Mouse (Mus musculus): Measurements from ENCODE around the gene Fosb. TPM values are rescaled to one million over a fixed set of nuclear protein-coding genes. Genes with fewer than 3 reads are reported as not detected.

The Fosb gene
- polyA plus RNA-seq, 1 experiment from 2014 or later: 0.17 TPM

- 47% methylated on average over 14 of the region's 14 CpGs for WGBS
- no peak for ATAC-seq (ENCODE audit: insufficient read depth, low FRiP score, low read depth)
These were observed 6.8 kb upstream of the Fosb start for GRCm38 (mm10) chr7:19316451-19317161.

GRCm38 (mm10) chr7:19314033-19314432 lies 4.2 kb upstream of the Fosb start:
- H3K36me3 ChIP-seq: no peaks in the 10 kb centered on the region
- H3K27ac ChIP-seq: no peak overlapping the region
- no peak overlapping the region for H3K4me2 ChIP-seq
- 0 out of 2 replicates have a peak, but pooled peaks cover 10% of the 10 kb centered on the region for H3K27me3 ChIP-seq (replicated peaks)
- no peaks in the 10 kb centered on the region for H3K9me3 ChIP-seq
- WGBS: 41% methylated on average over 5 of the region's 5 CpGs
- no peak overlapping the region for H3K9ac ChIP-seq
- no peak overlapping the region for H3K4me3 ChIP-seq (replicated peaks)
- H3K4me1 ChIP-seq: peaks cover 11% of the 10 kb centered on the region; the same call in 1 of the 2 replicates
- ATAC-seq (ENCODE audit: insufficient read depth, low FRiP score, low read depth): no peak

More at GRCm38 (mm10) chr7:19316451-19317161, 6.8 kb upstream of the Fosb start:
- Histone ChIP-seq H3K4me3 (replicated peaks) (no peak overlapping the region), H3K4me1 (peaks cover 16% of the 10 kb centered on the region), H3K9me3 (no peaks in the 10 kb centered on the region), H3K27me3 (replicated peaks) (0 out of 2 replicates have a peak, but pooled peaks cover 10% of the 10 kb centered on the region), H3K27ac (no peak overlapping the region), H3K36me3 (no peaks in the 10 kb centered on the region), H3K9ac (no peak overlapping the region), H3K4me2 (no peak overlapping the region)

- Histone ChIP-seq H3K27ac (no peak overlapping the region), H3K27me3 (replicated peaks) (peaks cover 14% of the 10 kb centered on the region), H3K9ac (no peak overlapping the region), H3K4me3 (replicated peaks) (no peak overlapping the region), H3K4me1 (peaks cover 21% of the 10 kb centered on the region), H3K36me3 (no peaks in the 10 kb centered on the region), H3K4me2 (no peak overlapping the region), H3K9me3 (no peaks in the 10 kb centered on the region)
- 29% methylated on average over 4 of the region's 4 CpGs for WGBS
- ATAC-seq (ENCODE audit: insufficient read depth, low FRiP score, low read depth): no peak
These were observed 2.1 kb upstream of the Fosb start for GRCm38 (mm10) chr7:19311991-19312390.

- Histone ChIP-seq H3K36me3 (no peaks in the 10 kb centered on the region), H3K27me3 (replicated peaks) (peaks cover 35% of the 10 kb centered on the region), H3K9me3 (no peaks in the 10 kb centered on the region), H3K9ac (peak overlapping the region; percentile 5; the same call in 1 of the 2 replicates), H3K4me2 (peak overlapping the region; percentile 98), H3K4me1 (peaks cover 28% of the 10 kb centered on the region), H3K4me3 (replicated peaks) (peak overlapping the region; percentile 67), H3K27ac (no peak overlapping the region)
- no peak for ATAC-seq (ENCODE audit: insufficient read depth, low FRiP score, low read depth)
- WGBS: under 1% methylated on average over 48 of the region's 48 CpGs
These were observed 470 bp downstream of the Fosb start for GRCm38 (mm10) chr7:19309278-19309883.

- peak overlapping the region; percentile 17; the same call in 1 of the 2 replicates for H3K9ac ChIP-seq
- no peaks in the 10 kb centered on the region for H3K9me3 ChIP-seq
- peaks cover 38% of the 10 kb centered on the region for H3K27me3 ChIP-seq (replicated peaks)
- peak overlapping the region; percentile 81 for H3K27ac ChIP-seq
- WGBS: under 1% methylated on average over 58 of the region's 58 CpGs
- peak; percentile 86 for ATAC-seq (ENCODE audit: insufficient read depth, low FRiP score, low read depth)
- H3K36me3 ChIP-seq: no peaks in the 10 kb centered on the region
- peak overlapping the region; percentile 98 for H3K4me2 ChIP-seq
- peak overlapping the region; percentile 67 for H3K4me3 ChIP-seq (replicated peaks)
- H3K4me1 ChIP-seq: peaks cover 35% of the 10 kb centered on the region
These were observed 1.2 kb downstream of the Fosb start for GRCm38 (mm10) chr7:19308454-19309277.

GRCm38 (mm10) chr7:19307739-19308453 lies 2.0 kb downstream of the Fosb start:
- peak overlapping the region; percentile 67 for H3K4me3 ChIP-seq (replicated peaks)
- H3K27me3 ChIP-seq (replicated peaks): peaks cover 45% of the 10 kb centered on the region
- H3K9me3 ChIP-seq: no peaks in the 10 kb centered on the region
- H3K4me2 ChIP-seq: peak overlapping the region; percentile 98
- H3K4me1 ChIP-seq: peaks cover 38% of the 10 kb centered on the region
- 0 out of 2 replicates have a peak overlapping the region, but pooled peaks have one; percentile 5 for H3K9ac ChIP-seq
- peak; percentile 41 for ATAC-seq (ENCODE audit: insufficient read depth, low FRiP score, low read depth)
- H3K36me3 ChIP-seq: no peaks in the 10 kb centered on the region
- 3% methylated on average over 18 of the region's 18 CpGs for WGBS
- H3K27ac ChIP-seq: peak overlapping the region; percentile 81

- H3K27me3 ChIP-seq (replicated peaks): peaks cover 54% of the 10 kb centered on the region
These were observed 2.8 kb downstream of the Fosb start for GRCm38 (mm10) chr7:19306819-19307738.

GRCm38 (mm10) chr7:19305796-19306765 lies 3.8 kb downstream of the Fosb start:
- Histone ChIP-seq H3K36me3 (no peaks in the 10 kb centered on the region), H3K27me3 (replicated peaks) (peaks cover 61% of the 10 kb centered on the region), H3K4me3 (replicated peaks) (no peak overlapping the region), H3K9ac (no peak overlapping the region), H3K4me1 (peaks cover 48% of the 10 kb centered on the region), H3K9me3 (no peaks in the 10 kb centered on the region), H3K4me2 (no peak overlapping the region), H3K27ac (no peak overlapping the region)
- ATAC-seq (ENCODE audit: insufficient read depth, low FRiP score, low read depth): no peak
- WGBS: 48% methylated on average over 16 of the region's 16 CpGs

More at GRCm38 (mm10) chr7:19306819-19307738, 2.8 kb downstream of the Fosb start:
- Histone ChIP-seq H3K9me3 (no peaks in the 10 kb centered on the region), H3K4me3 (replicated peaks) (no peak overlapping the region; the same call in 1 of the 2 replicates), H3K4me2 (peak overlapping the region; percentile 98), H3K9ac (no peak overlapping the region), H3K4me1 (peaks cover 41% of the 10 kb centered on the region), H3K27ac (no peak overlapping the region), H3K36me3 (no peaks in the 10 kb centered on the region)
- ATAC-seq (ENCODE audit: insufficient read depth, low FRiP score, low read depth): no peak
- WGBS: 66% methylated on average over 25 of the region's 25 CpGs

- no peaks in the 10 kb centered on the region for H3K9me3 ChIP-seq
- H3K27ac ChIP-seq: no peak overlapping the region
- no peak overlapping the region for H3K4me2 ChIP-seq
- H3K36me3 ChIP-seq: no peaks in the 10 kb centered on the region
- no peak overlapping the region for H3K9ac ChIP-seq
- peaks cover 61% of the 10 kb centered on the region for H3K27me3 ChIP-seq (replicated peaks)
- 8% methylated on average over 6 of the region's 6 CpGs for WGBS
- H3K4me3 ChIP-seq (replicated peaks): no peak overlapping the region
- peaks cover 44% of the 10 kb centered on the region for H3K4me1 ChIP-seq
- ATAC-seq (ENCODE audit: insufficient read depth, low FRiP score, low read depth): no peak
These were observed 4.5 kb downstream of the Fosb start for GRCm38 (mm10) chr7:19305413-19305735.

All from stomach, embryonic 15.5 days (tissue).